Mouse (Mus musculus): ENCODE data around the gene Rhbdf2. TPM values are rescaled to one million over a fixed set of nuclear protein-coding genes. Genes with fewer than 3 reads are reported as not detected.

Gene Rhbdf2
- total RNA-seq, 1 experiment = 29.3 TPM

DNA sequence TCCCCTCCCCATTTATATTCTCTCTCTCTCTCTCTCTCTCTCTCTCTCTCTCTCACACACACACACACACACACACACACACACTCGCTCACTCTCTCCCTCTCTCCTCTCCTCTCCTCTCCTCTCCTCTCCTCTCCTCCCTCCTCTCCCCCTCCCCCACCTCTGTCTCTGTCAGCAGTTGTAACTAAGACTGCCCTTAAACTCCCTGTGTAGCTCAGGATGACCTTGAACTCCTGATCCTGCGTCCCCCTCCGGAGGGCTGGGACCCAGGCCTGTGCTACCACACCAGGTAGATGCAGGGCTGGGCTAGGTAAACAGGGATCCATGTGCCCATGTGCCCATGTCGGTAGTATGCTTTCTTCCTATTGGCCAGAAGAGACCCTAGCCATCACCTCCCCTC lies 35.2 kb downstream of the Rhbdf2 start:
- TF ChIP-seq HCFC1 (IDR thresholded peaks at IDR 0.05; ENCODE audit: borderline replicate concordance, insufficient read depth, low read length) (no peak), MAFK (IDR thresholded peaks at IDR 0.05; ENCODE audit: insufficient read depth, low read depth, low read length) (no peak), ZC3H11A (IDR thresholded peaks at IDR 0.05; ENCODE audit: borderline replicate concordance, low read depth, low read length) (no peak), ZNF384 (IDR thresholded peaks at IDR 0.05; ENCODE audit: low read depth, low read length) (no peak), CHD2 (IDR thresholded peaks at IDR 0.05; ENCODE audit: low read depth, low read length) (no peak)
- in situ Hi-C loops (cut with MboI; ENCODE audit: low sequenced_read_pairs in 2 of 2, unreplicated experiment in 2 of 2) = no loop called here
- H3K27ac ChIP-seq (ENCODE audit: insufficient read depth, low read depth, low read length, poor library complexity, severe bottlenecking) = no peak overlapping the region

GRCm38 (mm10) chr11:116589574-116589973 lies 37.2 kb downstream of the Rhbdf2 start:
- Histone ChIP-seq H3K4me3 (ENCODE audit: insufficient read depth in 1 of 2, low read depth in 1 of 2, low read length in 2 of 2, poor library complexity in 1 of 2, severe bottlenecking in 1 of 2) (no peak overlapping the region), H3K4me1 (ENCODE audit: control insufficient read depth in 2 of 2, insufficient read depth in 2 of 2, low read length in 2 of 2, poor library complexity in 1 of 2) (peaks cover 7 to 31% of the 10 kb centered on the region in 2 experiments), H3K9ac (ENCODE audit: insufficient read depth, low read depth, low read length, poor library complexity, severe bottlenecking) (no peak overlapping the region), H3K36me3 (ENCODE audit: control insufficient read depth, insufficient read depth, low read length, poor library complexity, severe bottlenecking) (no peaks in the 10 kb centered on the region), H3K27ac (ENCODE audit: insufficient read depth, low read depth, low read length, poor library complexity, severe bottlenecking) (no peak overlapping the region), H3K9me3 (ENCODE audit: control insufficient read depth, insufficient read depth, low read depth, low read length) (no peaks in the 10 kb centered on the region)
- no peak for DNase-seq (ENCODE audit: low read depth, low spot score)
- in situ Hi-C loops (cut with MboI; ENCODE audit: low sequenced_read_pairs in 2 of 2, unreplicated experiment in 2 of 2) = no loop called here
- no peak for TF ChIP-seq MAFK (IDR thresholded peaks at IDR 0.05; ENCODE audit: insufficient read depth, low read depth, low read length)
- TF ChIP-seq ZC3H11A (IDR thresholded peaks at IDR 0.05; ENCODE audit: borderline replicate concordance, low read depth, low read length) = no peak
- TF ChIP-seq HCFC1 (IDR thresholded peaks at IDR 0.05; ENCODE audit: borderline replicate concordance, insufficient read depth, low read length) = no peak
- no peak for TF ChIP-seq CHD2 (IDR thresholded peaks at IDR 0.05; ENCODE audit: low read depth, low read length)
- no peak for TF ChIP-seq ZNF384 (IDR thresholded peaks at IDR 0.05; ENCODE audit: low read depth, low read length)

More for the DNA sequence above, 35.2 kb downstream of the Rhbdf2 start:
- no peak for DNase-seq (ENCODE audit: low read depth, low spot score)
- H3K36me3 ChIP-seq (ENCODE audit: control insufficient read depth, insufficient read depth, low read length, poor library complexity, severe bottlenecking) = no peaks in the 10 kb centered on the region
- H3K4me1 ChIP-seq (ENCODE audit: control insufficient read depth in 2 of 2, insufficient read depth in 2 of 2, low read length in 2 of 2, poor library complexity in 1 of 2) = peaks cover 3 to 22% of the 10 kb centered on the region in 2 experiments
- H3K9me3 ChIP-seq (ENCODE audit: control insufficient read depth, insufficient read depth, low read depth, low read length) = no peaks in the 10 kb centered on the region
- peak overlapping the region; percentile 18; the same call in 1 of the 2 replicates for H3K9ac ChIP-seq (ENCODE audit: insufficient read depth, low read depth, low read length, poor library complexity, severe bottlenecking)
- H3K4me3 ChIP-seq (ENCODE audit: insufficient read depth in 1 of 2, low read depth in 1 of 2, low read length in 2 of 2, poor library complexity in 1 of 2, severe bottlenecking in 1 of 2) = no peak overlapping the region

DNA sequence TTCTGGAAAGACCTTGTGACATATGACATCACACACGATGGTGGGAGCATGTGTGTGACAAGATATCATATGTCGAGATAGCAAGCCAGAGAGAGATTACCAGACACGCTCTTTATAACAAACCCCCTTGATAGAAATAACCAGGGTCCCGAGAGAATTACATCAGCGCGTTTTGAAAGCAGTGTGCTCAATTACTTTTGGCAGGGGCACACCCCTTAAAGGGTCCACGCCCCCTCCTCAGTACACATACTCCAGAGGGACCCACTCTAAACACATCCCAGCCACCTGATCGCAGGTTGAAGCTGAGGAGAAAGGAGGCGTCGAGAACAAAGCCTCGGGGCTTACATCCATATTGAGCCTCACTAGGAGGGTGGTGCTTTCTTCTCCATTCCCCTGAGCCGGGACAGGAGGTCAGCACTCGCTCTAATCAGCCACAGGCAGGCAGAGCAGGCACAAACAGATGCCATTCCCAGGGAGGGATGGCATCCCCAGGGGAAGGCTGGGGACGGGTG lies 37.7 kb downstream of the Rhbdf2 start:
- Histone ChIP-seq H3K4me3 (ENCODE audit: insufficient read depth in 1 of 2, low read depth in 1 of 2, low read length in 2 of 2, poor library complexity in 1 of 2, severe bottlenecking in 1 of 2) (no peak overlapping the region), H3K36me3 (ENCODE audit: control insufficient read depth, insufficient read depth, low read length, poor library complexity, severe bottlenecking) (no peaks in the 10 kb centered on the region), H3K4me1 (ENCODE audit: control insufficient read depth in 2 of 2, insufficient read depth in 2 of 2, low read length in 2 of 2, poor library complexity in 1 of 2) (peaks cover 7 to 31% of the 10 kb centered on the region in 2 experiments), H3K9me3 (ENCODE audit: control insufficient read depth, insufficient read depth, low read depth, low read length) (no peaks in the 10 kb centered on the region), H3K27ac (ENCODE audit: insufficient read depth, low read depth, low read length, poor library complexity, severe bottlenecking) (no peak overlapping the region), H3K9ac (ENCODE audit: insufficient read depth, low read depth, low read length, poor library complexity, severe bottlenecking) (no peak overlapping the region)
- TF ChIP-seq ZNF384 (IDR thresholded peaks at IDR 0.05; ENCODE audit: low read depth, low read length) (no peak), MAFK (IDR thresholded peaks at IDR 0.05; ENCODE audit: insufficient read depth, low read depth, low read length) (no peak), CHD2 (IDR thresholded peaks at IDR 0.05; ENCODE audit: low read depth, low read length) (no peak), ZC3H11A (IDR thresholded peaks at IDR 0.05; ENCODE audit: borderline replicate concordance, low read depth, low read length) (no peak), HCFC1 (IDR thresholded peaks at IDR 0.05; ENCODE audit: borderline replicate concordance, insufficient read depth, low read length) (no peak)
- DNase-seq (ENCODE audit: low read depth, low spot score) = no peak
- in situ Hi-C loops (cut with MboI; ENCODE audit: low sequenced_read_pairs in 2 of 2, unreplicated experiment in 2 of 2) = no loop called here

DNA sequence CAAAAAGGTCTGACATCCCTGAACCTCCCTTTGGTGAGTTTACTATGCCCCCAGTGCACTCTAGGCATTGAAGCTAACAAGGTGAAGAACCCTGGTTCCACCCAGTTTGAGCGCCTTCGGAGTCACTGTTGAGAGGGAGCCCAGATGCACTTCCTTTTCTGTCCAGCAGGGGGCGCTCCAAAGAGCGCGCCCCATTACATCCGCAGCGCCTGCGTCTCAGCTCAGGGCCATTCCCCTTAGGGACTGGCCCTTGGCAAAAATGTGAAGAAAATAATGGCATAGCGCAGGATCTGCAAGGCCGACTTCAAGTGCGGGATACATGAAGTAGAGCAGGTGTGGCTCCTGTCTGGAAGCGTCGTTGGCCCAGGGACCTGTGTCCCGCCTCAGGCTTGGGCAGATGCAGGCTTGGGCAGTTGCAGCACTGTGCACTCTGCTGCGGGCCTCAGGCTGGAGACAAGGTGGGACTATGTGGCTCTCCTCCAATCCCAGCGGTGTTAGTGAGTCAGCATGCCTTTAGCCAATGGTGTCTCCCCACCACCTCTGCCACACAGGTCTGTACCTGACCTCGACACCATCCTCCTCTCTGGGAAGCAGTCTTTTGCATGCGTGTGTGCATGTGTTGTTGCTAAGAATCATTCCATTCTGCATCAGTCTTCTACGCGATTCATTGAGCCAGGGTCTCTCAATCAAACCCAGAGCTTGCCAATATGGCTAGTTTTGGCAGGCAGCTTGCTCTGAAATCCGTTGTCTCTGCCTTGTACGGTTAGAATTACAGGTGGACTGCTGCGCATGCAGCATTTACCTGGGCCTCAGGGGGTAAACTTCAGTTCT lies 39.8 kb downstream of the Rhbdf2 start:
- Histone ChIP-seq H3K36me3 (ENCODE audit: control insufficient read depth, insufficient read depth, low read length, poor library complexity, severe bottlenecking) (no peaks in the 10 kb centered on the region), H3K4me3 (ENCODE audit: insufficient read depth in 1 of 2, low read depth in 1 of 2, low read length in 2 of 2, poor library complexity in 1 of 2, severe bottlenecking in 1 of 2) (peak overlapping the region; percentile 44 to 54; a peak in 3 of 4 replicates), H3K9ac (ENCODE audit: insufficient read depth, low read depth, low read length, poor library complexity, severe bottlenecking) (peak overlapping the region; percentile 41; the same call in 1 of the 2 replicates), H3K9me3 (ENCODE audit: control insufficient read depth, insufficient read depth, low read depth, low read length) (no peaks in the 10 kb centered on the region), H3K4me1 (ENCODE audit: control insufficient read depth in 2 of 2, insufficient read depth in 2 of 2, low read length in 2 of 2, poor library complexity in 1 of 2) (peaks cover 7 to 28% of the 10 kb centered on the region in 2 experiments), H3K27ac (ENCODE audit: insufficient read depth, low read depth, low read length, poor library complexity, severe bottlenecking) (peak overlapping the region; percentile 90; the same call in 1 of the 2 replicates)
- TF ChIP-seq MAFK (IDR thresholded peaks at IDR 0.05; ENCODE audit: insufficient read depth, low read depth, low read length) = 0 out of 2 replicates have a peak, but pooled peaks have one; percentile 2
- no peak for TF ChIP-seq HCFC1 (IDR thresholded peaks at IDR 0.05; ENCODE audit: borderline replicate concordance, insufficient read depth, low read length)
- no peak for TF ChIP-seq ZNF384 (IDR thresholded peaks at IDR 0.05; ENCODE audit: low read depth, low read length)
- no peak for TF ChIP-seq CHD2 (IDR thresholded peaks at IDR 0.05; ENCODE audit: low read depth, low read length)
- in situ Hi-C loops (cut with MboI; ENCODE audit: low sequenced_read_pairs in 2 of 2, unreplicated experiment in 2 of 2) = no loop called here
- DNase-seq (ENCODE audit: low read depth, low spot score) = peak; percentile 80

Measured in ES-E14 (cell line).